Mouse (Mus musculus): ENCODE results near the gene Mcpt8.
"Not testable (repeated sequence)": the region's sequence is repeated elsewhere in the genome, so short reads cannot be mapped to it uniquely, and the experiment has no call there.

Mcpt8 gene

GRCm38 (mm10) chr14:56085167-56085566 is at the start of gene Mcpt8:
Gene Mcpt8 (minus strand): TSS chr14:56085273.
- no peak for DNase-seq

- DNase-seq, result not testable (repeated sequence)
Measured at GRCm38 (mm10) chr14:56133675-56134074, 48.6 kb upstream of the Mcpt8 start.

GRCm38 (mm10) chr14:56132508-56132907 is 47.4 kb upstream of the Mcpt8 start, which contains the start of gene Gzmd:
Gene Gzmd (minus strand): TSS chr14:56132608.
- DNase-seq, result not testable (repeated sequence)

DNA sequence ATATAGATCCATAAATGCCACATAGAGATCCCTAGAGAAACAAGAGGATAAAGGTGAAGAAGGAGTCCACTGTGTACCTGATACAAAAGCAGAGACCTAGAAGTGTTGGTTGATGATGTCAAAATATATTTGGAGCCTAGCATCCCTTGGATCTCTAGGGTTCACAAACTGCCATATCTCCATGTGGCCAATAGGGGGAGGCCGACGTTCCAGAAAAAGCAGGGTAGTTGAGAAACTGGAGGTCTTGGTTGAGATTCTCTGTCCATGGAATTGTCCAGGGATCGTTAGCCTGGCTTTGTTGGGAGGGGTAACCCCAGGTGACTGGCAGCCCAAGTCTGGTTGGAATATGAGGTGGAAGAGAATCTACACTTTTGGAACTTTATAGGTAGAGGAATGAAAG is 43.3 kb upstream of the Mcpt8 start:
- no peak for DNase-seq

- DNase-seq, result no peak
Measured at GRCm38 (mm10) chr14:56123516-56123915, 38.4 kb upstream of the Mcpt8 start.

GRCm38 (mm10) chr14:56120525-56120924 is 35.5 kb upstream of the Mcpt8 start, which contains the start of gene Gzme:
Gene Gzme (minus strand): TSS chr14:56120625.
- no peak for DNase-seq

DNA sequence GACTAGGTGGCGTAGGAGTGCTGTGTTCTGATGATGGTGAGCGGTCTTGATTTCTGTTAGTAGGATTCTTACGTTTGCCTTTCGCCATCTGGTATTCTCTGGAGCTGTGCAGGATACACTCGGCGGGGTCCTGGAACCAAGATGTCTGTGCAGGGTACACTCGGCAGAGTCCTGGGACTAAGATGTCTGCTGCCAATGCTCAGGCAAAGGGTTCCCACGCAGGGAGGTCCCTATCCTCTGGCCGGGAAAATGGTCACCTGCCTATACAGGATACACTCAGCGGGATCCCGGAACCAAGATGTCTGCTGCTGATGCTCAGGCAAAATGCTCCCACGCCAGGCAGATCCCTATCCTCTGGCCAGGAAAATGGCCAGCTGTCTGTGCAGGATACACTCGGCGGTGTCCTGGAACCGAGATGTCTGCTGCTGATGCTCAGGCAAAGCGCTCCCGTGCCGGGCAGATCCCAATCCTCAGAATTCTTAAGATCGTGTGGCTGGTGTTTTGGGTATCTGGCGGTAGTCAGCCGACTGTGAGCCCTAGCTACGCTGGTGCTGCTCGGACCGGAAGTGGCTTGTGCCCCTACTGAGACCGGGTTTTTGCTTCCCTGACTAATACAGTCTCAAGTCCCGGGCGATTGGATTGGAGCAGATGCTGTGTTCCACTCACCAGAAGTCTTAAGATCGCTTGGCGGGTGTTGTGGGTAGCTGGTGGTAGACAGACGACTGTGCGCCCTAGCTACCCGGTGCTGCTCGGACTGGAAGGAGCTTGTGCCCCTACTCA is 30.6 kb upstream of the Mcpt8 start:
- DNase-seq, result not testable (repeated sequence)

GRCm38 (mm10) chr14:56105447-56106180 is 20.5 kb upstream of the Mcpt8 start:
- DNase-seq, result no peak

GRCm38 (mm10) chr14:56105016-56105415 is 19.9 kb upstream of the Mcpt8 start:
- DNase-seq, result no peak

- DNase-seq, result no peak
Measured at GRCm38 (mm10) chr14:56103452-56103851, 18.4 kb upstream of the Mcpt8 start.

- no peak for DNase-seq
Measured at GRCm38 (mm10) chr14:56102386-56102785, 17.3 kb upstream of the Mcpt8 start, which contains the start of gene Ctsg. Gene Ctsg (minus strand): TSS chr14:56102574.

DNA sequence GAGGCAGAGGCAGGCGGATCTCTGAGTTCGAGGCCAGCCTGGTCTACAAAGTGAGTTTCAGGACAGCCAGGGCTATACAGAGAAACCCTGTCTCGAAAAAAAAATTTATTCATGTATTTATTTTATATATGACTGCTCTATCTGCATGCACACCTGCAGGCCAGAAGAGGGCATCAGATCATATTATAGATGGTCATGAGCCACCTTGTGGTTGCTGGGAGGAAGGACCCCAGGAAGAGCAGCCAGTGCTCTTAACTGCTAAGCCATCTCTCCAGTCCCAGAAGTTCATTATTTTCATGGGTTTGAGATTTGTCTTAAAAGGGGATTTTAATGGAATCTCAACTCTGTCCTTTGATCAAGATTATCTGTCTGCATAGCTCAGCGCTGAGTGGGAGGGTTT is 13.9 kb upstream of the Mcpt8 start:
- DNase-seq, result no peak

- no peak for DNase-seq
Measured at GRCm38 (mm10) chr14:56097597-56097996, 12.5 kb upstream of the Mcpt8 start.

- no peak for DNase-seq
Measured at GRCm38 (mm10) chr14:56093353-56093752, 8.3 kb upstream of the Mcpt8 start.

DNA sequence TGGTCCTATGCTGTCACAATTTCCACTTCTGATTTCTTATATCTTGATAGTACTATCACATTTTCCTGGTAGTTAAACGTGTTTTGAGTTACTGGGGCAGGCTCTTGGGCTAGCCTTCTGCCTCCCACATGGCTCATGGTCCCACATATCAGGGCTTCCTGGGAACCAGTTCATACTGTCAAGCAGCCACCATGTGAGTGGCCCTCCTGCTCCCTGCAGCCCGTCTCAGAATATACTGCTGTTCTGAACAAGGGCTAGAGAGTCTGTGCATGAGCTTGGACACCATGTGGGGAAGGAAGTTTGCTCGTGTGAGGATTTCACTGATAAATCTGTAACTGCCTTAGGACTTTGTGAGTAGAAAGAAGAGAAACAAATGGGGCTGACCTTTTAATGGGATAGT is 1.6 kb upstream of the Mcpt8 start:
- no peak for DNase-seq

- DNase-seq, result no peak
Measured at GRCm38 (mm10) chr14:56082016-56082415, 3.1 kb downstream of the Mcpt8 start.

GRCm38 (mm10) chr14:56062213-56062612 is 22.9 kb downstream of the Mcpt8 start, which contains the start of gene Mcpt4:
Gene Mcpt4 (minus strand): TSS chr14:56062313.
- not testable (repeated sequence) for DNase-seq

GRCm38 (mm10) chr14:56057722-56058121 is 27.4 kb downstream of the Mcpt8 start:
- no peak for DNase-seq

GRCm38 (mm10) chr14:56055408-56055807 is 29.7 kb downstream of the Mcpt8 start:
- no peak for DNase-seq

DNA sequence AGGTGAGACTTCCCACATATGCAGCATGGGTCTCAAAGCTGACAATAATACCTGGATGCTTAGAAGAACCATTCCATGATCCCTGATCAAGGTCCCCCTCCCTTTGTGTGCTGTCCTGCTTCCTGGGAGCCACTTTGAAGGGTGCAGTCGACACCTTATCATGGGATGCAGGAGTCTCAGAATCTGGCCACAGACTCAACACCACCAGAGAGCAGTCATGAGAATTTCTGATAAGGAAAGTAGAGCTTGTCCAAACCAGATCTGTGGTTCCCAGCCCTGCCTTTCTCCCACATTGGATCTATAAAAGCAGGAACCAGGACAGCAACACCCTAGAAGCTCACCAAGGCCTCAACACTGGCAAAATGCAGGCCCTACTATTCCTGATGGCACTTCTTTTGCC is 43.3 kb downstream of the Mcpt8 start, which contains the start of gene Mcpt2:
Gene Mcpt2 (plus strand): TSS at position 250 of the 400 bp plus-strand sequence.
- DNase-seq, result not testable (repeated sequence)

DNA sequence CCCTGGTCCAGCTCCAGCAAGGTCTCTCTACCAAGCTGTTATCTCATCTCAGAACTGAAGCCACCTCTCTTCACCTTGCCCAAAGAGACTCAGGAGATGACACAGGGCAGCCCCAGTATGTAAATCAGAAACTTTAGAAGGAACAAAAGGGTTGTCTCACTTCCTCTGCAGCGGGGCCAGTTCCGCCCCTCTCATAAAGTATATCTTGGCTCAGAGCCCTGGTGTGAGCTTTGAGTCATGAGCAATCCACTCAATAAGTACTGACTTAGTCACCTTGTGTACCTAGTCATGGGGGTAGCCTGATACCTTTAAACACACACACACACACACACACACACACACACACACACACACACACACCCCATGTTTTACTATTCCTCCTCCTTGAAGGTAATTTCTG is 50.6 kb downstream of the Mcpt8 start:
- no peak for DNase-seq

Data from lung, postnatal 14 days (tissue).